Mouse (Mus musculus) hindbrain, embryonic 16.5 days (tissue): ENCODE measurements at regions not wholly inside any gene's neighbourhood (a gene's known extent, or its start where the extent isn't known, plus 50 kb on each side); places are given as distances from the start of the nearest gene placed in this dataset.

Source experiments
- ATAC-seq: fragments of 200-750 bp; cut with Nextera tagmentation; 2 replicates; pipeline ENCODE4 v1.8.0; 2017; ENCODE audit warnings: moderate TSS enrichment, moderate library complexity
- H3K27ac ChIP-seq: fragments of 300-500 bp; sonication (generic); 2 replicates; pipeline ENCODE4 v1.5.1; 2014; ENCODE audit warnings: low read depth, mild to moderate bottlenecking, control low read depth, low read length, moderate library complexity
- H3K27me3 ChIP-seq: fragments of 300-500 bp; sonication (generic); replicated peaks from 2 replicates; pipeline ENCODE4 v1.6.1; 2014; ENCODE audit warnings: low read length; ENCODE audit not compliant: control insufficient read depth, insufficient read depth
- H3K36me3 ChIP-seq: fragments of 300-500 bp; sonication (generic); 2 replicates; pipeline ENCODE4 v1.6.1; 2014; ENCODE audit warnings: mild to moderate bottlenecking, low read length, moderate library complexity, mixed read lengths; ENCODE audit not compliant: control insufficient read depth, insufficient read depth
- H3K4me1 ChIP-seq: fragments of 300-500 bp; sonication (generic); 2 replicates; pipeline ENCODE4 v1.6.1; 2014; ENCODE audit warnings: low read depth, low read length; ENCODE audit not compliant: control insufficient read depth, insufficient read depth
- H3K4me2 ChIP-seq: fragments of 300-500 bp; sonication (generic); 2 replicates; pipeline ENCODE4 v1.6.1; 2014; ENCODE audit warnings: mild to moderate bottlenecking, low read length, control low read depth, moderate library complexity
- H3K4me3 ChIP-seq: fragments of 300-500 bp; sonication (generic); 2 replicates; pipeline ENCODE4 v1.5.1; 2014; ENCODE audit warnings: mild to moderate bottlenecking, low read length, control low read depth, moderate library complexity
- H3K9ac ChIP-seq: fragments of 300-500 bp; sonication (generic); 2 replicates; pipeline ENCODE4 v1.6.1; 2014; ENCODE audit warnings: low read depth, mild to moderate bottlenecking, control low read depth, low read length, moderate library complexity
- H3K9me3 ChIP-seq: fragments of 300-500 bp; sonication (generic); 2 replicates; pipeline ENCODE4 v1.6.1; 2014; ENCODE audit warnings: mild to moderate bottlenecking, low read length, moderate library complexity; ENCODE audit not compliant: control insufficient read depth
- WGBS: fragments of 180-500 bp; shearing (Covaris S2); extraction: QIAGEN DNeasy Blood & Tissue Kit; methylation state at CpG from one replicate; pipeline ENCODE4 v1.1.7; 2014; 5-methylcytosine and 5-hydroxymethylcytosine counted together

GRCm38 (mm10) chr2:44474653-44475052 lies 452.8 kb downstream of the Gtdc1 start:
- no peaks in the 10 kb centered on the region for H3K36me3 ChIP-seq

GRCm38 (mm10) chr2:44471381-44471780 lies 456.1 kb downstream of the Gtdc1 start:
- Histone ChIP-seq H3K9ac (no peak overlapping the region), H3K4me2 (no peak overlapping the region), H3K27ac (no peak overlapping the region), H3K9me3 (no peaks in the 10 kb centered on the region), H3K27me3 (no peaks in the 10 kb centered on the region), H3K36me3 (no peaks in the 10 kb centered on the region), H3K4me1 (no peaks in the 10 kb centered on the region), H3K4me3 (no peak overlapping the region)
- ATAC-seq = no peak

More at GRCm38 (mm10) chr2:44474653-44475052, 452.8 kb downstream of the Gtdc1 start:
- H3K27ac ChIP-seq = no peak overlapping the region
- H3K9me3 ChIP-seq = no peaks in the 10 kb centered on the region
- no peak overlapping the region for H3K4me3 ChIP-seq
- no peaks in the 10 kb centered on the region for H3K27me3 ChIP-seq
- H3K4me1 ChIP-seq = no peaks in the 10 kb centered on the region
- ATAC-seq = no peak; the same call in 1 of the 2 replicates
- 6% methylated on average over 3 of the region's 3 CpGs for WGBS
- H3K9ac ChIP-seq = no peak overlapping the region
- no peak overlapping the region for H3K4me2 ChIP-seq

- WGBS = 97% methylated on average over 5 of the region's 5 CpGs
- H3K27ac ChIP-seq = no peak overlapping the region
- H3K27me3 ChIP-seq = no peaks in the 10 kb centered on the region
- H3K4me1 ChIP-seq = no peaks in the 10 kb centered on the region
- H3K4me3 ChIP-seq = no peak overlapping the region
- no peaks in the 10 kb centered on the region for H3K9me3 ChIP-seq
- H3K4me2 ChIP-seq = no peak overlapping the region
- no peaks in the 10 kb centered on the region for H3K36me3 ChIP-seq
- ATAC-seq = no peak
- no peak overlapping the region for H3K9ac ChIP-seq
These were observed 456.5 kb downstream of the Gtdc1 start for GRCm38 (mm10) chr2:44470953-44471352.

- Histone ChIP-seq H3K9me3 (no peaks in the 10 kb centered on the region), H3K36me3 (no peaks in the 10 kb centered on the region)
- WGBS = 73% methylated on average over 7 of the region's 7 CpGs
These were observed 462.8 kb downstream of the Gtdc1 start for GRCm38 (mm10) chr2:44464631-44465030.

GRCm38 (mm10) chr2:44462619-44463329 lies 464.7 kb downstream of the Gtdc1 start:
- 82% methylated on average over 13 of the region's 13 CpGs for WGBS
- no peak overlapping the region for H3K4me2 ChIP-seq
- no peak overlapping the region for H3K27ac ChIP-seq
- no peaks in the 10 kb centered on the region for H3K36me3 ChIP-seq
- H3K9me3 ChIP-seq = no peaks in the 10 kb centered on the region
- H3K27me3 ChIP-seq = no peaks in the 10 kb centered on the region
- H3K9ac ChIP-seq = no peak overlapping the region
- H3K4me1 ChIP-seq = peaks cover 5% of the 10 kb centered on the region
- ATAC-seq = no peak
- no peak overlapping the region for H3K4me3 ChIP-seq

More at GRCm38 (mm10) chr2:44464631-44465030, 462.8 kb downstream of the Gtdc1 start:
- ATAC-seq = no peak
- no peak overlapping the region for H3K9ac ChIP-seq
- no peak overlapping the region for H3K4me3 ChIP-seq
- no peak overlapping the region for H3K4me2 ChIP-seq
- H3K27ac ChIP-seq = no peak overlapping the region
- H3K4me1 ChIP-seq = peaks cover 5% of the 10 kb centered on the region
- no peaks in the 10 kb centered on the region for H3K27me3 ChIP-seq

- Histone ChIP-seq H3K4me3 (no peak overlapping the region), H3K9ac (no peak overlapping the region), H3K4me2 (peak overlapping the region; percentile 15; the same call in 1 of the 2 replicates), H3K9me3 (no peaks in the 10 kb centered on the region), H3K36me3 (no peaks in the 10 kb centered on the region), H3K27ac (peak overlapping the region; percentile 48; the same call in 1 of the 2 replicates), H3K27me3 (no peaks in the 10 kb centered on the region), H3K4me1 (peaks cover 5% of the 10 kb centered on the region)
- ATAC-seq = peak; percentile 50; the same call in 1 of the 2 replicates
- whole genome bisulfite sequencing = 61% methylated on average over 16 of the region's 16 CpGs
These were observed 465.9 kb downstream of the Gtdc1 start for GRCm38 (mm10) chr2:44461289-44462250.

- Histone ChIP-seq H3K27ac (no peak overlapping the region), H3K4me1 (no peaks in the 10 kb centered on the region), H3K9me3 (no peaks in the 10 kb centered on the region), H3K4me2 (no peak overlapping the region), H3K27me3 (no peaks in the 10 kb centered on the region), H3K4me3 (no peak overlapping the region), H3K9ac (no peak overlapping the region), H3K36me3 (no peaks in the 10 kb centered on the region)
- no peak for ATAC-seq
These were observed 478.0 kb downstream of the Gtdc1 start for GRCm38 (mm10) chr2:44449471-44449870.
